Mouse (Mus musculus) kidney, adult 10 weeks (tissue): ENCODE results near the gene Slc24a3. TPM values are rescaled to one million over a fixed set of nuclear protein-coding genes. Genes with fewer than 3 reads are reported as not detected.

Experiments
- polyA plus RNA-seq: library from polyadenylated mRNA; stranded (reverse); fragments of 350-450 nt; fragmentation: Illumina TruSeq; extraction: RNeasy Lipid Tissue Mini Kit (QIAGEN cat#74804); gene quantifications from one replicate; pipeline ENCODE4 v1.2.3, GENCODE M21; 2014; ENCODE audit warnings: low read depth, low replicate concordance

Slc24a3 gene
- polyA plus RNA-seq: 1.1 TPM

DNA sequence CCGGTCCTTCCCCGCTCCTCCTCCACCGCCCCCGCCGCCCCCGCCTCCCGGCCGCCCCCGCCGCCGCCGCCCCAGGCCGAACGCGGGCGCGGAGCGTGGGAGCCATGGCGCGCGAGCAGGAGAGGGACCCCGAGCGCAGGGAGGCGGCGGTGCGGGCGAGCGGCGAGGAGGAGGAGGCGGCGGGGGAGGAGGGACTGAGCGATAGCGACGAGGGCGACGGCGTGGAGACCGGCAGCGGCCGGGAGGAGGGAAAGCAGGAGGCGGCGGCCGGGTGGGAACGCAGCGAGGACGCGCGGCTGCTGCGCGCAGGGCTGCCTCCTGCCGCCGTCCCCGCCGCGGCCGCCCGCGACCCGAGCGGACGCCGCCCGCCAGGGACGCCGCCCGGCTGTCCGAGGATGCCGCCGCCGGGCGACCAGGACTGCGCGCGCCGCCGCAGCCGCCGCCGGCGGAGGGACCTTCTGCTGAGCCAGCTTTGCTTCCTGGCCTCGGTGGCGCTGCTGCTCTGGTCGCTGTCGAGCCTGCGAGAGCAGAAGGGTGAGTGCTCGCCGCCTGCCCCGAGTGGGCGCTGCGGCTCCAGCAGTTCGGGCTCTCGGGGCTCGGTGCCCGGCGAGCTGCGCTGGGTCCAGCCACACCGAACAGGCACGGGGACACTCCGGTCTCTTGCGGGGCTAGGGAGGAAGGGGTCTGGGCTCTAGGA lies at the start of gene Slc24a3:
Slc24a3 (plus strand) TSS at position 91 of the 697 bp plus-strand sequence.

DNA sequence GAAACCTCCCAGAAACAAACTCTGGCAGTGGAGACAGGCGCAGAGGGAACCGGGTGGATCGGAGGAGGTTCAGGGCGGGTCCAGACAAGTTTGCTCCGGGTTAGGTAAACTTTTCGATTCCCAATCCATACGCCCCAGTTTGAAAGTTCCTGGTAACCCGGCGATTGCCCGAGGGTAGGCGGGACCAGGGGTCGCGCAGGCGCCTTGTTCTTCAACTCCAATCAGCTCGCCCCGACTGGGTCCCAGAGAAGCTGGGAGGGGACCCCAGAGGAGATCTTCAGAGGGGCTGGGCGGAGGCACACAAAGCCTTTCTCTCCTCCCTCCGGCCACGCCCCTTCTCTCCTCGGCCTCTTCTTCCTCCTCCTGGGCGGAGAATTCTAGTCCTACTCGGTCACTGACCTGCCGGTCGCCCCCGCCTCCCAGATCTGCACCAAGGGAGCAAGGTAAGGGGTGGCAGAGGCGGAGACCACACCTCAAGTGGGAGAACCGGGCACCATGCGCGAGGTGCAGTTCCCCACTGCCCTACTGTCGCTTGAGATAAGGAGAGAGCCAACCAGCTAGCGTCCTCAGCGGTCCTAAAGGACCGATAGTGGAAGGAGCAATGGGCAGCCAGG lies 507.7 kb downstream of the Slc24a3 start, which contains the start of gene Rin2:
Rin2 (plus strand) TSS at position 74 of the 614 bp plus-strand sequence.

